Mouse (Mus musculus): Measurements from ENCODE around the gene Wfdc16.

- TF ChIP-seq CTCF (IDR thresholded peaks at IDR 0.05; ENCODE audit: extremely low read depth, insufficient read depth, low read length) (no peak), POLR2A (IDR thresholded peaks at IDR 0.05; ENCODE audit: extremely low read depth, insufficient read depth, low read length) (no peak)
Observed at GRCm38 (mm10) chr2:164615386-164615785, 23.2 kb downstream of the Wfdc16 start.
